In the genomic region with DNA sequence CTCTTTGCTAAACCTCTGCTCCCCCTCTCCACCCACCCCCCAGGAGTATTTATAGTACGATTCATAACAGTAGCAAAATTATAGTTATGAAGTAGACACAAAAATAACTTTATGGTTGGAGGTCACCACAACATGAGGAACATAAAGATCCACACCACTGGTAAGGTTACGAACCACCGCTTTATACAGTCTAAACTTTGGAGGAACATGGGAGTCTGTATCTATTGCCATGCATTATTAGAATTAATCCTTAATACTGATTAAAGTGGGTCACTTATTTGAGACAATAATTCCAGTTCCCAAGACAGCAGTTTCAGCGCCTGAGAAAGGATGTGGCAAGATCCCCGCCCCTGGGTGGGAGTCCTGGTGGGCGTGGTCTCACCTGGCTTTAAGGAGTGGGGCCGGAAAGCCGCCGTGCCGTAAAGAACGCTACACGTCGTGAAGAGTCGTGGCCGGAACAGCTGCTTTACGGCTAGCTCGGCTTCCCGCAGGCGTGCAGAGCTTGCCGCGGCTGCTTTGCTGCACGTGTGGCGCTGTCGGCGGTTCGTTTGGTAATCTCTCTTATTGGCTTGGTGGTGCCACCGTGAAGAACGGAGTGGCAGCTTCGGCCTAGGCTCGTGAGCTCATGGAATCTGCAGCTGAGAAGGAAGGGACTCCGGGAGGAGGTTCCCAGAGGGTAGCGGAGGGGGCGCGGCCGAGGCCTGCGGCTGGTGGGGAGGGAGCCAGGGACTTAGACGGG, we compare ENCODE assay signal across 7 mouse cellular contexts. TPM values are rescaled to one million over a fixed set of nuclear protein-coding genes. Genes with fewer than 3 reads are reported as not detected.
DNase-seq lines count a peak whose midpoint lies in the region; ATAC-seq and TF ChIP-seq lines count a peak whose summit lies in the region.

A gene (plus strand): TSS at position 463 of the 739 bp plus-strand sequence.

- 0 out of 2 replicates have a peak, but pooled peaks have one; percentile 33 for TF ChIP-seq CTCF in intestine, postnatal 0 days (IDR thresholded peaks at IDR 0.05; ENCODE audit: low read depth)
- no peak for TF ChIP-seq CTCF in small intestine, adult 2 months (IDR thresholded peaks at IDR 0.05; ENCODE audit: extremely low read depth, insufficient read length, insufficient replicate concordance, low read depth, low read length)

- intact Hi-C loops in left cerebral cortex, postnatal 4 days (cut with DNase I) = no loop called here

- no peak for TF ChIP-seq POLR2A in small intestine, adult 2 months (IDR thresholded peaks at IDR 0.05; ENCODE audit: low read depth, low read length)

- no peaks in the 10 kb centered on the region for H3K9me3 ChIP-seq in embryonic facial prominence, embryonic 10.5 days
- H3K9me3 ChIP-seq in intestine, postnatal 0 days (ENCODE audit: control insufficient read depth) = no peaks in the 10 kb centered on the region
- H3K9me3 ChIP-seq in midbrain, embryonic 12.5 days = no peaks in the 10 kb centered on the region

- peak; percentile 93 for ATAC-seq in intestine, postnatal 0 days
- ATAC-seq in midbrain, embryonic 12.5 days (ENCODE audit: low FRiP score, low read depth) = peak; percentile 90

- H3K4me1 ChIP-seq in embryonic facial prominence, embryonic 10.5 days = peaks cover 18% of the 10 kb centered on the region
- H3K4me1 ChIP-seq in intestine, postnatal 0 days (replicated peaks; ENCODE audit: control insufficient read depth, insufficient read depth, low read length) = no peaks in the 10 kb centered on the region
- H3K4me1 ChIP-seq in midbrain, embryonic 12.5 days = peaks cover 12% of the 10 kb centered on the region
- peaks cover 7% of the 10 kb centered on the region; the same call in 1 of the 2 replicates for H3K4me1 ChIP-seq in small intestine, adult 2 months (ENCODE audit: control insufficient read depth, insufficient read depth, insufficient read length, low read length)

- peaks cover 32% of the 10 kb centered on the region for H3K36me3 ChIP-seq in embryonic facial prominence, embryonic 10.5 days (replicated peaks)
- H3K36me3 ChIP-seq in intestine, postnatal 0 days (ENCODE audit: control insufficient read depth, insufficient read depth) = peaks cover 21% of the 10 kb centered on the region
- H3K36me3 ChIP-seq in midbrain, embryonic 12.5 days = peaks cover 18% of the 10 kb centered on the region
- H3K36me3 ChIP-seq in small intestine, adult 2 months (ENCODE audit: control insufficient read depth, insufficient read depth, low read length) = peaks cover 10% of the 10 kb centered on the region

- no peaks in the 10 kb centered on the region for H3K27me3 ChIP-seq in embryonic facial prominence, embryonic 10.5 days (replicated peaks; ENCODE audit: low read depth, poor library complexity, severe bottlenecking)
- no peaks in the 10 kb centered on the region for H3K27me3 ChIP-seq in intestine, postnatal 0 days (replicated peaks; ENCODE audit: control insufficient read depth, insufficient read depth, low read length)
- no peaks in the 10 kb centered on the region for H3K27me3 ChIP-seq in midbrain, embryonic 12.5 days
- no peaks in the 10 kb centered on the region for H3K27me3 ChIP-seq in small intestine, adult 2 months (ENCODE audit: control insufficient read depth, insufficient read depth, low read length)

- H3K4me2 ChIP-seq in intestine, postnatal 0 days (replicated peaks; ENCODE audit: low read depth) = peak within 1 kb of the TSS; percentile 81
- peak within 1 kb of the TSS; percentile 87 for H3K4me2 ChIP-seq in midbrain, embryonic 12.5 days (replicated peaks)

- H3K9ac ChIP-seq in intestine, postnatal 0 days (ENCODE audit: low read depth, low read length) = peak within 1 kb of the TSS; percentile 53
- peak within 1 kb of the TSS; percentile 78 for H3K9ac ChIP-seq in midbrain, embryonic 12.5 days (replicated peaks)

- DNase-seq in adrenal gland, postnatal 10 days = peak; percentile 93
- DNase-seq in embryonic facial prominence, embryonic 10.5 days (ENCODE audit: low spot score) = peak; percentile 95
- DNase-seq in gonadal fat pad, adult 2 months (ENCODE audit: low read depth) = peak; percentile 44
- DNase-seq in left cerebral cortex, postnatal 4 days = peak; percentile 96

- peak within 1 kb of the TSS; percentile 82 for H3K27ac ChIP-seq in embryonic facial prominence, embryonic 10.5 days (replicated peaks)
- no peak within 1 kb of the TSS; the same call in 1 of the 2 replicates for H3K27ac ChIP-seq in intestine, postnatal 0 days (ENCODE audit: low read depth, low read length)
- H3K27ac ChIP-seq in midbrain, embryonic 12.5 days (replicated peaks) = peak within 1 kb of the TSS; percentile 74
- no peak within 1 kb of the TSS for H3K27ac ChIP-seq in small intestine, adult 2 months (ENCODE audit: insufficient read depth, low read depth, low read length)

- H3K4me3 ChIP-seq in embryonic facial prominence, embryonic 10.5 days = peak within 1 kb of the TSS; percentile 95
- H3K4me3 ChIP-seq in intestine, postnatal 0 days (ENCODE audit: low read depth, low read length) = peak within 1 kb of the TSS; percentile 78
- peak within 1 kb of the TSS; percentile 84 for H3K4me3 ChIP-seq in midbrain, embryonic 12.5 days
- H3K4me3 ChIP-seq in small intestine, adult 2 months (ENCODE audit: low read depth, low read length) = peak within 1 kb of the TSS; percentile 83

- 5% methylated on average over 37 of the region's 37 CpGs for WGBS in embryonic facial prominence, embryonic 10.5 days
- WGBS in intestine, postnatal 0 days = 5% methylated on average over 37 of the region's 37 CpGs
- WGBS in midbrain, embryonic 12.5 days = 6% methylated on average over 37 of the region's 37 CpGs
- WGBS in small intestine, adult 2 months = 5% methylated on average over 37 of the region's 37 CpGs

RNA-seq across cellular contexts. Expression of the gene that starts here (rescaled TPM):
- total RNA-seq in adrenal gland, postnatal 10 days (2021) = 10 to 100 TPM; 14.1 to 18.8 TPM
- polyA plus RNA-seq in embryonic facial prominence, embryonic 10.5 days (2016; fragmentation: Nextera tagmentation; extraction: Ambion mirVana) = 49.8 and 51.8 TPM in 2 replicates
- polyA plus RNA-seq in gonadal fat pad, adult 2 months (2012; rRNA removed) = 3.6 and 4.8 TPM in 2 replicates
- polyA plus RNA-seq in intestine, postnatal 0 days (2015; fragmentation: Nextera tagmentation; extraction: Ambion mirVana) = 13.1 and 15.9 TPM in 2 replicates
- 10 to 100 TPM; 28.1 to 30.9 TPM for total RNA-seq in left cerebral cortex, postnatal 4 days (2021)
- 35.9 and 40.4 TPM in 2 replicates for polyA plus RNA-seq in midbrain, embryonic 12.5 days (2016; fragmentation: Nextera tagmentation; extraction: Ambion mirVana)
- polyA plus RNA-seq in small intestine, adult 2 months (2012; rRNA removed) = 0.46 and 0.80 TPM in 2 replicates

Comparison
In these comparisons a context has a peak if more than half of its experiments do, and no peak if none do; other contexts are left out.
1. DNase-seq: peak in every context shown above with its lines; median percentile 96 in left cerebral cortex, postnatal 4 days; 95 in embryonic facial prominence, embryonic 10.5 days; 93 in adrenal gland, postnatal 10 days; 44 in gonadal fat pad, adult 2 months.
2. H3K27ac ChIP-seq: peak in embryonic facial prominence, embryonic 10.5 days (single experiment) and midbrain, embryonic 12.5 days (single experiment); none in intestine, postnatal 0 days (single experiment) and small intestine, adult 2 months (single experiment).
3. Peak in every context shown above with its lines, with median percentiles within 50 percentile points of each other: H3K4me3 ChIP-seq.